Mouse (Mus musculus): ENCODE results near the gene Cd3d. TPM values are rescaled to one million over a fixed set of nuclear protein-coding genes. Genes with fewer than 3 reads are reported as not detected.

The Cd3d gene
- 0.08 and 0.37 TPM in 2 replicates for polyA plus RNA-seq (2015; fragmentation: Nextera tagmentation; extraction: Ambion mirVana)

- no peaks in the 10 kb centered on the region for H3K4me1 ChIP-seq (replicated peaks; ENCODE audit: insufficient read depth, low read length)
- TF ChIP-seq CTCF (IDR thresholded peaks at IDR 0.05; ENCODE audit: low read depth), result no peak
- no peak within 1 kb of the TSS for H3K4me2 ChIP-seq (ENCODE audit: low read length)
- no peaks in the 10 kb centered on the region for H3K27me3 ChIP-seq (ENCODE audit: insufficient read depth, low read length)
- 73% methylated on average over 4 of the region's 4 CpGs for WGBS
- no peaks in the 10 kb centered on the region for H3K36me3 ChIP-seq (ENCODE audit: insufficient read depth, low read length)
- ATAC-seq (replicated peaks; ENCODE audit: low FRiP score, low read depth) (no peak), DNase-seq (ENCODE audit: low spot score) (no peak)
- no peak within 1 kb of the TSS for H3K27ac ChIP-seq
- H3K9me3 ChIP-seq (replicated peaks; ENCODE audit: low read length), result no peaks in the 10 kb centered on the region
- no peak within 1 kb of the TSS for H3K9ac ChIP-seq (ENCODE audit: low read depth, low read length)
- H3K4me3 ChIP-seq (replicated peaks; ENCODE audit: low read depth, low read length), result no peak within 1 kb of the TSS
Observed at GRCm38 (mm10) chr9:44981676-44982075, at the start of gene Cd3d. Cd3d (plus strand) TSS chr9:44981786.

GRCm38 (mm10) chr9:44941756-44942155, 39.8 kb upstream of the Cd3d start:
- Histone ChIP-seq H3K4me3 (replicated peaks; ENCODE audit: low read depth, low read length) (no peak overlapping the region), H3K9ac (ENCODE audit: low read depth, low read length) (no peak overlapping the region), H3K4me2 (ENCODE audit: low read length) (no peak overlapping the region), H3K36me3 (ENCODE audit: insufficient read depth, low read length) (peaks cover 68% of the 10 kb centered on the region), H3K27me3 (ENCODE audit: insufficient read depth, low read length) (no peaks in the 10 kb centered on the region), H3K4me1 (replicated peaks; ENCODE audit: insufficient read depth, low read length) (no peaks in the 10 kb centered on the region), H3K9me3 (replicated peaks; ENCODE audit: low read length) (no peaks in the 10 kb centered on the region), H3K27ac (no peak overlapping the region)
- 80% methylated on average over 4 of the region's 4 CpGs for WGBS
- no peak for TF ChIP-seq CTCF (IDR thresholded peaks at IDR 0.05; ENCODE audit: low read depth)
- no peak for DNase-seq (ENCODE audit: low spot score)
- ATAC-seq (replicated peaks; ENCODE audit: low FRiP score, low read depth), result no peak

GRCm38 (mm10) chr9:44942421-44942820, 39.2 kb upstream of the Cd3d start:
- no peak for TF ChIP-seq CTCF (IDR thresholded peaks at IDR 0.05; ENCODE audit: low read depth)
- Histone ChIP-seq H3K36me3 (ENCODE audit: insufficient read depth, low read length) (peaks cover 67% of the 10 kb centered on the region), H3K4me1 (replicated peaks; ENCODE audit: insufficient read depth, low read length) (no peaks in the 10 kb centered on the region), H3K4me3 (replicated peaks; ENCODE audit: low read depth, low read length) (no peak overlapping the region), H3K4me2 (ENCODE audit: low read length) (no peak overlapping the region), H3K9ac (ENCODE audit: low read depth, low read length) (no peak overlapping the region), H3K27ac (no peak overlapping the region), H3K9me3 (replicated peaks; ENCODE audit: low read length) (no peaks in the 10 kb centered on the region), H3K27me3 (ENCODE audit: insufficient read depth, low read length) (no peaks in the 10 kb centered on the region)
- ATAC-seq (replicated peaks; ENCODE audit: low FRiP score, low read depth) (no peak), DNase-seq (ENCODE audit: low spot score) (no peak)
- WGBS, result 96% methylated on average over 4 of the region's 4 CpGs

- DNase-seq (ENCODE audit: low spot score), result no peak
- H3K4me2 ChIP-seq (ENCODE audit: low read length), result no peak overlapping the region
- H3K9me3 ChIP-seq (replicated peaks; ENCODE audit: low read length), result no peaks in the 10 kb centered on the region
- ATAC-seq (replicated peaks; ENCODE audit: low FRiP score, low read depth), result no peak
- no peak overlapping the region for H3K4me3 ChIP-seq (replicated peaks; ENCODE audit: low read depth, low read length)
- H3K27ac ChIP-seq, result no peak overlapping the region
- no peaks in the 10 kb centered on the region for H3K4me1 ChIP-seq (replicated peaks; ENCODE audit: insufficient read depth, low read length)
- no peak for TF ChIP-seq CTCF (IDR thresholded peaks at IDR 0.05; ENCODE audit: low read depth)
- peaks cover 70% of the 10 kb centered on the region for H3K36me3 ChIP-seq (ENCODE audit: insufficient read depth, low read length)
- H3K27me3 ChIP-seq (ENCODE audit: insufficient read depth, low read length), result no peaks in the 10 kb centered on the region
- 94% methylated on average over 7 of the region's 7 CpGs for WGBS
- no peak overlapping the region for H3K9ac ChIP-seq (ENCODE audit: low read depth, low read length)
Observed at GRCm38 (mm10) chr9:44946185-44946695, 35.3 kb upstream of the Cd3d start.

GRCm38 (mm10) chr9:44947836-44948235, 33.8 kb upstream of the Cd3d start:
- no peak for TF ChIP-seq CTCF (IDR thresholded peaks at IDR 0.05; ENCODE audit: low read depth)
- WGBS, result 87% methylated on average over 5 of the region's 5 CpGs

GRCm38 (mm10) chr9:44954432-44954831, 27.2 kb upstream of the Cd3d start:
- WGBS, result 94% methylated on average over 3 of the region's 3 CpGs
- no peak overlapping the region for H3K4me3 ChIP-seq (replicated peaks; ENCODE audit: low read depth, low read length)
- no peak overlapping the region for H3K4me2 ChIP-seq (ENCODE audit: low read length)
- DNase-seq (ENCODE audit: low spot score) (no peak), ATAC-seq (replicated peaks; ENCODE audit: low FRiP score, low read depth) (no peak)
- no peak overlapping the region for H3K27ac ChIP-seq
- no peaks in the 10 kb centered on the region for H3K27me3 ChIP-seq (ENCODE audit: insufficient read depth, low read length)
- no peak for TF ChIP-seq CTCF (IDR thresholded peaks at IDR 0.05; ENCODE audit: low read depth)
- no peaks in the 10 kb centered on the region for H3K9me3 ChIP-seq (replicated peaks; ENCODE audit: low read length)
- H3K9ac ChIP-seq (ENCODE audit: low read depth, low read length), result no peak overlapping the region
- H3K36me3 ChIP-seq (ENCODE audit: insufficient read depth, low read length), result peaks cover 49% of the 10 kb centered on the region
- no peaks in the 10 kb centered on the region for H3K4me1 ChIP-seq (replicated peaks; ENCODE audit: insufficient read depth, low read length)

More at GRCm38 (mm10) chr9:44947836-44948235, 33.8 kb upstream of the Cd3d start:
- no peak overlapping the region for H3K4me3 ChIP-seq (replicated peaks; ENCODE audit: low read depth, low read length)
- no peak for DNase-seq (ENCODE audit: low spot score)
- no peak overlapping the region for H3K9ac ChIP-seq (ENCODE audit: low read depth, low read length)
- H3K4me1 ChIP-seq (replicated peaks; ENCODE audit: insufficient read depth, low read length), result no peaks in the 10 kb centered on the region
- H3K9me3 ChIP-seq (replicated peaks; ENCODE audit: low read length), result no peaks in the 10 kb centered on the region
- 0 out of 2 replicates have a peak, but pooled peaks have one; percentile 33 for ATAC-seq (replicated peaks; ENCODE audit: low FRiP score, low read depth)
- peaks cover 66% of the 10 kb centered on the region for H3K36me3 ChIP-seq (ENCODE audit: insufficient read depth, low read length)
- H3K27me3 ChIP-seq (ENCODE audit: insufficient read depth, low read length), result no peaks in the 10 kb centered on the region
- no peak overlapping the region for H3K27ac ChIP-seq
- H3K4me2 ChIP-seq (ENCODE audit: low read length), result no peak overlapping the region
